Mouse (Mus musculus) bone marrow, adult 2 months (tissue): ENCODE results near the gene Tph1. TPM values are rescaled to one million over a fixed set of nuclear protein-coding genes. Genes with fewer than 3 reads are reported as not detected.

Experiments
- H3K27ac ChIP-seq: fragments of 200-500 bp; 2 replicates; pipeline ENCODE4 v1.5.1; 2012; ENCODE audit warnings: low read depth, mild to moderate bottlenecking, control low read depth, inconsistent platforms, low read length; ENCODE audit not compliant: control insufficient read depth, poor library complexity, insufficient read depth
- H3K4me1 ChIP-seq: fragments of 200-500 bp; 2 replicates; pipeline ENCODE4 v1.6.1; 2011; ENCODE audit warnings: low read length; ENCODE audit not compliant: control insufficient read depth, insufficient read depth
- H3K4me3 ChIP-seq: fragments of 200-500 bp; replicated peaks from 2 replicates; pipeline ENCODE3; 2011; ENCODE audit warnings: mild to moderate bottlenecking, low read depth, low read length, control low read depth; ENCODE audit not compliant: control insufficient read depth
- CTCF ChIP-seq: fragments of 200-500 bp; IDR thresholded peaks from 2 replicates; pipeline ENCODE4 v1.5.1; 2011; ENCODE audit warnings: low read length, control low read depth; ENCODE audit not compliant: control insufficient read depth, insufficient read depth
- POLR2A ChIP-seq: fragments of 200-500 bp; IDR thresholded peaks from 2 replicates; pipeline ENCODE4 v1.6.1; 2011; ENCODE audit warnings: low read depth, mild to moderate bottlenecking, control low read depth, low read length, borderline replicate concordance; ENCODE audit not compliant: control insufficient read depth
- WGBS: fragments of 180-500 bp; shearing (Covaris S2); methylation state at CpG from one replicate; pipeline ENCODE4 v1.1.7; 2018; 5-methylcytosine and 5-hydroxymethylcytosine counted together
- polyA plus RNA-seq: library from polyadenylated mRNA; stranded (reverse); fragments of >200 nt; gene quantifications from 2 replicates; pipeline ENCODE4 v1.2.4, GENCODE M21; 2011; ENCODE audit warnings: low replicate concordance; ENCODE audit not compliant: missing spikeins, insufficient read depth, insufficient read length

Tph1 gene
- polyA plus RNA-seq, 1 experiment: not detected

GRCm38 (mm10) chr7:46613091-46613490 lies 59.2 kb downstream of the Tph1 start:
- Histone ChIP-seq H3K4me1 (no peaks in the 10 kb centered on the region; the same call in 1 of the 2 replicates), H3K27ac (no peak overlapping the region), H3K4me3 (no peak overlapping the region)
- 90% methylated on average over 10 of the region's 10 CpGs for WGBS
- no peak for TF ChIP-seq POLR2A
- no peak for TF ChIP-seq CTCF

GRCm38 (mm10) chr7:46612421-46612937 lies 59.9 kb downstream of the Tph1 start:
- H3K4me3 ChIP-seq: no peak overlapping the region
- no peak overlapping the region for H3K27ac ChIP-seq
- TF ChIP-seq POLR2A: no peak
- TF ChIP-seq CTCF: no peak
- 85% methylated on average over 6 of the region's 6 CpGs for WGBS
- no peaks in the 10 kb centered on the region; the same call in 1 of the 2 replicates for H3K4me1 ChIP-seq

- Histone ChIP-seq H3K4me3 (no peak overlapping the region), H3K4me1 (no peaks in the 10 kb centered on the region; the same call in 1 of the 2 replicates), H3K27ac (no peak overlapping the region)
- TF ChIP-seq CTCF: no peak
- 87% methylated on average over 9 of the region's 9 CpGs for WGBS
Observed at GRCm38 (mm10) chr7:46611970-46612369, 60.4 kb downstream of the Tph1 start.

DNA sequence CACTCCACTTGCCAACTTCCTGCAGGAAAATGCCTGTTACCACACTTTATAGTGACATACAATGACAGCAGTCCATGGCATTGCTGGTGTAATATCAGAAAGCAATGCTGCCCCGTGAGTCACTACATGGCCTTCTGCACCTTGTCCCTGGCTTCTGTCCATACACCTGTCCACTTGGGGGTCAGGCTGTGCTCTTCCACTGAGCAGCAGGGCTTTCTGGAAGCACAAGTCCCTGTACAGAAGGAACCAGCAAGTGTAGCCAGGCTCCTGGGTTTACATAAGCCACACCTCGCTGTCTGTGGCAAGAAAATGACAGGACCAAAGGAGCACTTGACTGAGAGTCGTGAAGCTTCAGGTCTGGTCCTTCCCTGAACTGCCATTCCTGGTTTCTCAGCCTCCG lies 63.0 kb downstream of the Tph1 start:
- H3K27ac ChIP-seq: no peak overlapping the region
- H3K4me1 ChIP-seq: no peaks in the 10 kb centered on the region
- TF ChIP-seq CTCF: no peak
- no peak for TF ChIP-seq POLR2A
- 81% methylated on average over 4 of the region's 4 CpGs for WGBS
- H3K4me3 ChIP-seq: no peak overlapping the region

- TF ChIP-seq POLR2A (no peak), CTCF (peak; percentile 66)
- H3K27ac ChIP-seq: peak overlapping the region; percentile 38; the same call in 1 of the 2 replicates
- no peaks in the 10 kb centered on the region for H3K4me1 ChIP-seq
- no peak overlapping the region for H3K4me3 ChIP-seq
- 43% methylated on average over 11 of the region's 11 CpGs for WGBS
Observed at GRCm38 (mm10) chr7:46607428-46608055, 64.8 kb downstream of the Tph1 start.

- H3K4me1 ChIP-seq: no peaks in the 10 kb centered on the region
- no peak overlapping the region for H3K4me3 ChIP-seq
- 35% methylated on average over 8 of the region's 8 CpGs for WGBS
- H3K27ac ChIP-seq: peak overlapping the region; percentile 7
- TF ChIP-seq CTCF (no peak), POLR2A (no peak)
Observed at GRCm38 (mm10) chr7:46607031-46607426, 65.3 kb downstream of the Tph1 start.

DNA sequence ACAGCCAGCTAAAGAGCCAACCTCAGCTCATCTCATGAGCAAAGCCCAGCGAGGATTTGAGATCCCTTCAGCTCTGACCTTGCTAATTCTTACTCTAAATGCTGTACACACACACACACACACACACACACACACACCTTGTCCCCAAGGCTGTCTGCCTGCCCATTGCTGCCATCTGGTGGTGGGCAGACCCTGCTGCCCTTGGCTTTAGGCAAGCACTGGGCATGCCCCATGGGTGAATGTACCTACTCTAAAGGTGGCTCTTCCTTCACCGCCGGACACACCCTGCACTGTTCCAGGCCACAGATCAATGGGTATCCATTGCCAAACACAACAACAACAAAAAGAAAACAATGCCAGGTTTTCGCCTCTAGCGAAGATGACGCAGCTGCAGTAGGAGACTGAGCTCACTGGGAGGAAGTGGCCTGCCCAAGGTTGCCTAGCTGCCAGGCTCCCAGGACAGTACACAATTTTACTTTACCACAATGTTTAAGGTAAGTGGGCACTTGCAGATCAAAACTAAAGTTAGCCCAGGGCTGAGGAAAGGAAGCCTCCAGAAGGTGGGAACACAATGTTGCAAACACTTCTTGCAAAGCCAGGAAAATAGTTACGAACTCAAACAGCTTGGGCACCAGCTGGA lies 65.8 kb downstream of the Tph1 start:
- Histone ChIP-seq H3K4me3 (no peak overlapping the region), H3K27ac (peak overlapping the region; percentile 7), H3K4me1 (no peaks in the 10 kb centered on the region)
- WGBS: 71% methylated on average over 7 of the region's 7 CpGs
- TF ChIP-seq POLR2A: no peak
- TF ChIP-seq CTCF: peak; percentile 90

GRCm38 (mm10) chr7:46603051-46603450 lies 69.3 kb downstream of the Tph1 start:
- Histone ChIP-seq H3K4me1 (no peaks in the 10 kb centered on the region), H3K4me3 (no peak overlapping the region), H3K27ac (no peak overlapping the region)
- 89% methylated on average over 7 of the region's 7 CpGs for WGBS
- TF ChIP-seq POLR2A (no peak), CTCF (no peak)
